Mouse (Mus musculus): ENCODE data around the gene Ccdc152. TPM values are rescaled to one million over a fixed set of nuclear protein-coding genes. Genes with fewer than 3 reads are reported as not detected.

The Ccdc152 gene
- not detected for total RNA-seq (2021)
- long read RNA-seq, experiment 1: 0 reads
- long read RNA-seq, experiment 2: 0 reads

DNA sequence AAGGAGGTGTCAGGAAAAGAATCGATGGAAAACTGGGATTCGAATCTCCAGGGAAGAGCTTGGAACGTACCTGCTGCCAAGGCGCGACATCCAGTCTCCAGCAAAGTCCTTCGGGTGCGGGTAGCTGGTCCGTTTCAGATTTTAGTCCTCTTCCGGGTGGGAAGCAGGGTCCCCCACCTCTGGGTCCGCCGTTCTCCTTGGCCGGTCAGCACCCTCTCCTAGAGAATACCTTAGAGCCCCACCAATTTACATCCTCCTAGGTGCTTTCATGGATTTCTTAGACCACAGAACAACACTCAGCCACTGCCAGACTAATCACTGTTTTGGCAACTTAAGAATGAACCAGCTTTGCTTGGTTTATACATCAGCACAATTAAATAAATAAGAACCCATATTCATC lies at the start of gene Ccdc152:
TSS of gene Ccdc152 (minus strand) at position 101 of the 400 bp plus-strand sequence.
- Histone ChIP-seq H3K27ac (no peak within 1 kb of the TSS), H3K4me3 (no peak within 1 kb of the TSS)
- intact Hi-C loops (cut with DNase I): no loop called here
- no peak for DNase-seq (ENCODE audit: extremely low spot score in 1 of 2, low spot score in 2 of 2)
- no peak for TF ChIP-seq CTCF (IDR thresholded peaks at IDR 0.05)

DNA sequence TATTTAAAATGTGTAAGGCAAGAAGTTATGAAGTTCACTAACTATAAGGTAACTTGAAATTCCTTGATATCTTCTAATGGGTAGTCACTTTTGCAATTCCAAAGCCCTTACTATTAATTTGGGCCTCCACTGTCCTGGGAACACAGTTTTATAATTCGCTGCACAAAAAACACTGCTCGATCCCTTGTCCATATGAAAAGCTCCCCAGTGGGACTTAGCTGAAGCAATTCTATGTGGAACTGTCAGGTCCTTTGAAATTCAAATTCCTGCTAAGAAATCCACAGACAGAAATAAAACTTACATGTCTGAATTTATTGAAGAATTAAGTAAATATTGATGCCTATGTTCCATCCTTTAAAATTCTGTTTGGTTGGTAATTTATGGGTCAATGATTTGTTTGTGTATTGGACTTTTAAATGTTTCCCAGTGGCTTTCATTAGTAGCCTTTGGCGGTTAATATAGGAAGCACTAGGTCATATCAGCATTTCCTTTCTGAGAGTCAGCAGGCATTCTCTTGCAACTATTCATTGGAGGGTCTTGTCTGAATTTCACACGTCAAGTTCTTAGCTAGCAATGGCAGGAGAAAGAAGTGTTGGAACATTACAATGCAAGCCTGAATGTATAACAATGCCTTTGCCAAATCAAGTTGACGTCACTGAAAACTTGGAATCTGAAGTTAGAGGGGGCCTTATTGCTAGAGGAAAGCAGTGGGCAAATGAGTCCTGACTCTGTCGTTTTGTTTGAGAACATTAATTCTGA lies 46.2 kb upstream of the Ccdc152 start:
- H3K27ac ChIP-seq: no peak overlapping the region
- TF ChIP-seq CTCF (IDR thresholded peaks at IDR 0.05): no peak
- no peak for DNase-seq (ENCODE audit: extremely low spot score in 1 of 2, low spot score in 2 of 2)
- H3K4me3 ChIP-seq: no peak overlapping the region
- intact Hi-C loops (cut with DNase I): loop anchor here (10.0 kb wide), 1 partner anchor 145 kb away; no protein-coding TSS in a partner anchor

DNA sequence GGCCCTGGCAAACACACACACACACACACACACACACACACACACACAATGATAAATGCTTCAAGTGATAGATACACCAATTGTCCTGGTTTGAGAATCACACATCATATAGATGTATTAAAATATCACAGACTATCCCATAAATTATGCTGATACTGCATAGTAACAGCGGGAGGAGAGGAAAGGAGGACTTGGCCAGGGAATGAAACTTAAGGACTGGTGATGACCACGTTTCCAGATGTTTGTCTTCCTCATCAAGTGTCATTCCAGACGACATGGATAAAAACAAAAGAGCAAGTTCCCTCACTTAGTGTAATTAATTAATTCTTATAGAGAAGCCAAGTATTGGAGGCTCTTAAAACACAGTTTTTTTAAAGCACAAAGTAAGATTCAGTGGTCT lies 43.4 kb upstream of the Ccdc152 start:
- no peak for DNase-seq (ENCODE audit: extremely low spot score in 1 of 2, low spot score in 2 of 2)
- Histone ChIP-seq H3K4me3 (no peak overlapping the region), H3K27ac (no peak overlapping the region)
- intact Hi-C loops (cut with DNase I): no loop called here
- TF ChIP-seq CTCF (IDR thresholded peaks at IDR 0.05): no peak

DNA sequence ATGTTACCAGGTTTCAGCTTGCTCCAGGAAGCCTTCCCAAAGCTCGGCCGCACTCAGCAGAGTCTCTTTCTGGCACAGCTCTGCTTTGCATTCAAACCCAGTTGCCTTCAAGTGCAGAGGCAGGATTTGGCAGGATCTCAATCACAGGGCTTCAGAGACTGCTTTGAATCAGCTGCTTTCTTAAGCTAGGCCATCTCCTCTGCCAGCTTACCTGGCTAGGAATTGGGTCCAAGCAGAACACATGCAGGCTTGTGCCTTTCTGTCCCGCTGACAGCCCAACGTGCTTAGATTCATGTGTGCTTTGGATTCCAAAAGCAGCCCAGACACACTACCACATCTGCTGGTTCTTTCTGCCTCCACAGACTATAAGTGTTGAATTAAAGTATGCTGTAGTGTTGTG lies 41.2 kb upstream of the Ccdc152 start:
- Histone ChIP-seq H3K27ac (peak overlapping the region; percentile 62), H3K4me3 (no peak overlapping the region)
- peak; percentile 34 to 45 for DNase-seq (ENCODE audit: extremely low spot score in 1 of 2, low spot score in 2 of 2)
- TF ChIP-seq CTCF (IDR thresholded peaks at IDR 0.05): no peak
- intact Hi-C loops (cut with DNase I): no loop called here

DNA sequence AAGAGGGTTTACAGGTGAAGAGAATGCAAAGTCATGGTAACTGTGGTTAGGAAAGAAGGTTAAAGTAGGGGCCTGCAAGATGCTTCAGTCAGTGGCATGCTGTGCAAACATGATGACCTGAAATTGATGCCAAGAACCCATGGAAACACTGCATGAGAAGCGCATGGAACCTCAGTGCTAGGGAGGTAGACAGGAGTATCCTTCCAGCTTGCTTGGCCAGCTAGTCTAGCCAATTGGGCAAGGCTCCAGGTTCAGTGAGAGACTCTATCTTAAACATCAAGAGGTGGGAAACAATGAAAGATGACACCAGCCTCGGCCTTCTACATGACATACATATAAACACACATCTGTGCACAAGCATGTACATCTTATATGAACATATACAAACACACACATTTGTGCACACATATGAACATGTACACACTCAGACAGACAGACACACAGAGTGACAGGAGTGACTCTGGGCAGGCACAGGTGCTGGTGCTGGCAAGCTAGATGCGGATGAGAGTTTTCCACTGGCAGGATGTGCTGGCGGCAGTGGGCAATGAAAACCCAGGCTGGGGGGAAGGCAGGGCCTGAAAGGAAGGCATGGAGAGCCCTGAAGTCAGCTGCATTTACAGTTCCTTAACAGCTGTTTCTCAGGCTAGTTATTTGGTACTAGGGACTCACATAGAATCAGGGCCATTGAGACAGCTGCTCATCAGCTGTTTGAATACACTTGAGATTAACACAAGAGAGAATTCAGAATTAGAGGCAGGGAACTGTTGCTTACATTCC lies 38.7 kb upstream of the Ccdc152 start:
- no peak overlapping the region for H3K4me3 ChIP-seq
- TF ChIP-seq CTCF (IDR thresholded peaks at IDR 0.05): no peak
- no peak for DNase-seq (ENCODE audit: extremely low spot score in 1 of 2, low spot score in 2 of 2)
- intact Hi-C loops (cut with DNase I): no loop called here
- no peak overlapping the region for H3K27ac ChIP-seq

DNA sequence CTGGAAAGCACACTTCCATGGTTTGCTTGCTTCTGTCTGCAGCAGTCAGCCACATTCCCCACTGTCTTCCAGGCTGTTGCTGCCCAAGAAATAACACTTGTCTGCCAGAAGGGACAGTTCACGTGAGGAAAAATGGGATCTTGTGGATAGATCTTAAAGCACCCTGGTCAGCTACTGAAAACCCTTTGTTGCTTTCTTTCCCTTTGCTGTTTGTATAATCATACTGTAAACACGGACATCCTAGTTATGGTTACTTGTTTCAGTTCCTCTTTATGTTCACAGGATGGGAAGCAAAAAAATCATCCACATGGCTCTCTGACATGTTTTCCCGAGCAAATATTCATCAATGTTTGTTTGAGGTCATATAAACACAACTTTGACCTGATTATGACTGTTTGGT lies 36.5 kb upstream of the Ccdc152 start:
- Histone ChIP-seq H3K27ac (no peak overlapping the region), H3K4me3 (no peak overlapping the region)
- no peak for TF ChIP-seq CTCF (IDR thresholded peaks at IDR 0.05)
- intact Hi-C loops (cut with DNase I): no loop called here
- DNase-seq (ENCODE audit: extremely low spot score in 1 of 2, low spot score in 2 of 2): no peak

DNA sequence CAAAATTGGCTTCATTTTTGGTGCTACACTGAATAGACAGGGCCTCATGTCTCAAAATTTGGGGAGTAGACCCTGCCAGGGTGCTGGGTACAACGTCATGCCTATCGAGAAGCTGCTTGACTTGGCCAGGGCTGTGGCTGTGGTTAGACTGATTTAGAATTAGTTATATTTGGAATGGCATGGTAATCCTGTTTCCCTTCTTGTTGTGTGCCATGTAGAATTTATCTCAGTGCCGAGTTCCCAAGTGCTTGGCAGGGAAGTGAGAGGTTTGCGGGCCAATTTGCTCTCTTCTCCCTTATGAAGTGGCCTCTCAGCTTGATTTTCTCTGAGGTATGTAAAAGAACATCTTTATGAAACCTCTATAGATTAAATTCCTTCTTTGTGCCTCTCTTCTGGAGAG lies 29.2 kb upstream of the Ccdc152 start:
- intact Hi-C loops (cut with DNase I): no loop called here
- no peak for TF ChIP-seq CTCF (IDR thresholded peaks at IDR 0.05)
- no peak overlapping the region for H3K4me3 ChIP-seq
- no peak overlapping the region for H3K27ac ChIP-seq
- DNase-seq (ENCODE audit: extremely low spot score in 1 of 2, low spot score in 2 of 2): no peak

DNA sequence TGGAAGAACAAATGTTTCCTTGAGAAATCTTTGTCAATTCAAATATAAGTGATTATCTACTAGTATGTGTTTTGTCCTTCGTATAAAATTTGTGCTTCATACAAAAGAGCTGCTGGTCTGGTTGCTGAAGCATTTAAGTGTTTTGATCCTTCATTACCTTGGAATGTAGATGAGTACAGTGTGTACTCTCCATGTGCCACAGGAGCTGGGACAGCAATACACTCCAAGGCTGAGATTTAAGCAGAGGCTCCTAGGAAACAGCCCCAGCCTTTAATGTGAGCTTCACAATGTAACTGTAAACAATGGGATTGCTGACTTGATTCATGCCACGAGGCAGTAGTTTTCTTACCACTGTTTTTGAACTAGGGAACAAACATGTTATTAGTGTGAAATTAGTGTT lies 28.5 kb upstream of the Ccdc152 start:
- no peak for DNase-seq (ENCODE audit: extremely low spot score in 1 of 2, low spot score in 2 of 2)
- intact Hi-C loops (cut with DNase I): no loop called here
- TF ChIP-seq CTCF (IDR thresholded peaks at IDR 0.05): no peak
- no peak overlapping the region for H3K27ac ChIP-seq
- H3K4me3 ChIP-seq: no peak overlapping the region

DNA sequence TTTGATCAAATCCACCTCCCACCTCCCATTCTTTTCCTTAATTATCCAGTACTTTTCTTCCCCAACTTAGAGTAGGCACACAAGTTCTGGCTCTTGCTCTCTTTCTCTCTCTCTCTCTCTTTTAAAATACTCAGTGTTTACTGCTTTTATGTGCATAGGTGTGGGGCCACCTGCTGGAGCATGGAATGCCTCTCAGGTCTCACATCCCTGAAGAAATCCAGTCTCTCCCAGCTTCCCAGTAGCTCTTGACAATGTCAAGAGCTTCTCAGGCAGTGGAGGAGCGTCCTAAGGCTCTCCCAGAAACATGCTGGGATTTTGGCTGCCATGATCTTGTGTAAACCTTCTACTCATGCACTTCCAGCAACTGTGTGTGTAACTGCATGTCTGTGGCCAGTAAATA lies 27.0 kb upstream of the Ccdc152 start:
- no peak for DNase-seq (ENCODE audit: extremely low spot score in 1 of 2, low spot score in 2 of 2)
- no peak overlapping the region for H3K4me3 ChIP-seq
- intact Hi-C loops (cut with DNase I): no loop called here
- no peak; the same call in 1 of the 2 replicates for TF ChIP-seq CTCF (IDR thresholded peaks at IDR 0.05)
- H3K27ac ChIP-seq: no peak overlapping the region

DNA sequence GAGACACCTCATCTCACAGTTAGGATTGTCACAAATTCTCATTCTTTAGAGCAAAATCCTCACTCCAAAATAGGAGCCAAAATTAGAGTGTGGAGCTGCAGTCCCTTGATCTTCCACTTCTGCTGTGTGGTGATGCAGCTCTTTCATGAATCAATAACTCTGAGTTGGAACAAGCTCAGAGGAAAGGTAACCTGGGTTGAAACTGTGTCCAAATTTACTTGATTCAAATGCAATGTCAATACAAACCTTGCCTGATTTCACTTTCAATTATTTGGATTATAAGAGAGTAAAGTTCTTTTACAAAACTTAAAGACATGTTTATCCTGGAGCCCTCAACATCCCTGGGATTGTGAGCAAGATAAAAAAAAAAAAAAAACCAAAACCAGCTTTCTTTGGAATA lies 19.7 kb upstream of the Ccdc152 start:
- intact Hi-C loops (cut with DNase I): no loop called here

DNA sequence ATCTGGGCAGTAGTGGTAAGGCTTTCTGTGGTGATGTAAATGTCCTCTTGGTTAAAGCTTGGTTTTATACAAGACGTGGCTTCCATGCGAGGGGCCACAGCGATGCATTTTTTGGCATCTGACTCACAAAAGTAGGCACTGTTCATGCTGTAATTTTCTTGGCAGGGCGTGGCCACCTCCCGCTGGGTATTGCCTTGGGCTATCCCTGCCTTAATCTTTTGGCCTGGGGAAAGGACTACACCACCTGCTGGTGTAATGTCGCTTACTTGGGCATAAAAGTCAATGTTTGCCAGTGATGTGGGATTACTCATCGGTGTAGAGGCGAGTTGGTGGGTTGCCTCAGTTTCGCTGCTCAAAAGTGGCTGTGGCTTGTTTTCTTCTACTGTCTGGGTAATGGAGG lies 16.6 kb upstream of the Ccdc152 start:
- Histone ChIP-seq H3K4me3 (no peak overlapping the region), H3K27ac (no peak overlapping the region)
- DNase-seq (ENCODE audit: extremely low spot score in 1 of 2, low spot score in 2 of 2): no peak
- intact Hi-C loops (cut with DNase I): no loop called here
- TF ChIP-seq CTCF (IDR thresholded peaks at IDR 0.05): no peak

More for the DNA sequence above, 19.7 kb upstream of the Ccdc152 start:
- no peak for DNase-seq (ENCODE audit: extremely low spot score in 1 of 2, low spot score in 2 of 2)
- Histone ChIP-seq H3K27ac (no peak overlapping the region), H3K4me3 (no peak overlapping the region)
- no peak for TF ChIP-seq CTCF (IDR thresholded peaks at IDR 0.05)

DNA sequence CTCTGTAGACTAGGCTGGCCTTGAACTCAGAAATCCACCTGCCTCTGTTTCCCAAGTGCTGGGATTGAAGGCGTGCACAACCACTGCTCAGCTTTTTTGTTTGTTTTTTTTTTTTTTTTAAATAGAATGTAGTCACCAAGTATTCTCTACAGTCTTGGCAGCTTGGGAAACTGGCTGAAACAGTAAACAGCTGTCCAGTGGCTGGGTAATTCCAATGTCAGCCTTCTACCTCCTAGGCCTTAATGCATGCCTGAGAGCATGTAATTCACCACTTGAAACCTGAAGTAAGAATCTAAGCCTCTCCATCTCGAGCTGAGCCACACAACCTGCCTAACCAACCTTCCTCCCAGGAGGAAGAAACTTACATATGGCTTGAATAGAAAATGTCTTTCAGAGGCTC lies 13.3 kb upstream of the Ccdc152 start:
- H3K27ac ChIP-seq: no peak overlapping the region
- intact Hi-C loops (cut with DNase I): no loop called here
- no peak overlapping the region for H3K4me3 ChIP-seq
- no peak for DNase-seq (ENCODE audit: extremely low spot score in 1 of 2, low spot score in 2 of 2)
- TF ChIP-seq CTCF (IDR thresholded peaks at IDR 0.05): no peak
